Mouse (Mus musculus): ENCODE measurements at regions not wholly inside any gene's neighbourhood (a gene's known extent, or its start where the extent isn't known, plus 50 kb on each side); places are given as distances from the start of the nearest gene placed in this dataset.

DNA sequence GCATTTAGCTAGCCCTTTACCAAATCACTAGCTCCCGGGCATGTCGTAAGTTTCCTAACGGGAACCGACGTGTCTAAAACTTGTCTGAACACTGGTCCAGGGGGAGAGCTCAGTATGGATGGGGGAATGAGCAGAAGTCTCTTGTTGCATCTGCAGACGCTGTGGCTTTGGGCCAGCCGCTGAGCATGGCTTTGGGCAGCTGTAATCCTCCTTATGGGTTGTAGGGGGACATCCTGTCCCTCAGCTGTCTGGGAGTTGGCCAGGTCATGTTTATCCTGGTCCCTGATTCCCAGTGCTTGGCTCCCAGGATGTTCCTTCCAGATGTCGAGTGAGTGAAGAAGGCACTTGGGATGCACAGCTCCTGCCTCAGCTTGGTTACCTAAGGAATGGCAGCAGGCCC, 71.4 kb upstream of the Stx16 start:
- 89% methylated on average over 8 of the region's 8 CpGs for WGBS
- Histone ChIP-seq H3K4me3 (replicated peaks) (no peak overlapping the region), H3K4me2 (no peak overlapping the region), H3K4me1 (peaks cover 15% of the 10 kb centered on the region), H3K27ac (replicated peaks) (no peak overlapping the region), H3K27me3 (replicated peaks) (no peaks in the 10 kb centered on the region), H3K36me3 (no peaks in the 10 kb centered on the region), H3K9ac (replicated peaks) (no peak overlapping the region), H3K9me3 (replicated peaks) (0 out of 2 replicates have a peak, but pooled peaks cover 5% of the 10 kb centered on the region)
- no peak for ATAC-seq (ENCODE audit: low FRiP score)

DNA sequence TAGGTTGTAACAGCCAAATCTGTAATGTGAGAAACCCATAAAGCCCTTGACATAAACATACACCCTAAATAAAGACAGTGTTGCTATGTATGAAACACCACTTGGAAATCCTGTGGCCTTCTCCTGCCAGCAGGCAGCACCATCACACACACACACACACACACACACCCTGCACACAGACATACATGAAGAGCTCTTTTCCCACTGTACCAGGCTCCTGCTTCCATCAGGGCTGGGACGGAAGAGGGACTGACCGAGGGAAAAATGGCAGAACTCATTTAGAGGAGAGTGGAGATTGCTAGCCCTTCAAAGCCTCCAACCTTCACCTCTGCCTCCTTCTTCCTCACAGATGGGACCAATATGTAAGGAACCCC, 68.1 kb upstream of the Stx16 start:
- 0 out of 2 replicates have a peak, but pooled peaks cover 5% of the 10 kb centered on the region for H3K9me3 ChIP-seq (replicated peaks)
- no peak for ATAC-seq (ENCODE audit: low FRiP score)
- H3K4me3 ChIP-seq (replicated peaks) = no peak overlapping the region
- H3K4me1 ChIP-seq = peaks cover 17% of the 10 kb centered on the region
- H3K4me2 ChIP-seq = no peak overlapping the region
- H3K27me3 ChIP-seq (replicated peaks) = no peaks in the 10 kb centered on the region
- no peak overlapping the region for H3K9ac ChIP-seq (replicated peaks)
- H3K27ac ChIP-seq (replicated peaks) = peak overlapping the region; percentile 68
- WGBS = 49% methylated on average over 2 of the region's 2 CpGs
- no peaks in the 10 kb centered on the region for H3K36me3 ChIP-seq

DNA sequence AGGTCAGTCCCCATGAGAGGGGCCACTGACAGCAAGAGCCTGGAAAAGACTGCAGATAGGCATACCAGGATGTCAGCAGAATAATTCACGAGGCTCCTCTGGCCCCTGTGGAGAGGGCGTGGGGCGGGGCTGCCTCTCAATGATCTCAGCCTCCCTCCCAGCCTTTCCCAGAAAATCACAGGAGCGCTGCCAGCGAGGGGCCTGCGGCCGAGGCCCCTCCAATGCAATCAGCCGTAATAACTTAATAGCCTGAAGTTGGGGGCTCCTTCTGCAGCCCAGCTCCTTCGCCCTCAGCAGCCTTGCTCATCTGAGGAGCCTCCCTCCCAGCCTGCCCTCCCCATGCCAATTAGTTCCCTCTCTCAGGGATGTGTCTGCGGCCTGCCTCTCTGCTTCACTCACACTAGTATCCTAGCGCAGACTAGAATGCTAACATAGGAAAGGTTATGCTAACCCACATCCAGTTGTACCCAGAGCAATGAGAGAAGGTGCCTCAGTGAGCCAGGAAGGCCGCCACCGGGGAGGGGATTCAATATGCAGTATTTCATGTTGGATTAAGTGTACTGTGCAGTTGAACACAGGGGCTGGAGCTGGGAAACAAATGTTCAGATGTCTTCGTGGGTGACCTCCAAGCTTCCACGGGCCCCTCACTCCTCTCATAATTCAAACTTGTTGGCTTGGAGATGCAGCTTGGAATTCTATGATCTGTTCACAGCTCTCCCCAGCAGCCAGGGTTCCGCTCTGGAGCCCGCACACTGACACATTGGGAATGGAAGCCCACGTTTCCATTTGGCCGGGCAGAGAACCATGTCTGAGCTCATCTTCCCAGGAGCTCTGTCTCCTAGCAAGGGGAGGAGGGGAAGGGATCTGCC, 67.5 kb upstream of the Stx16 start:
- H3K4me3 ChIP-seq (replicated peaks) = no peak overlapping the region
- H3K4me1 ChIP-seq = peaks cover 17% of the 10 kb centered on the region
- H3K27me3 ChIP-seq (replicated peaks) = no peaks in the 10 kb centered on the region
- H3K4me2 ChIP-seq = no peak overlapping the region
- 0 out of 2 replicates have a peak, but pooled peaks cover 3% of the 10 kb centered on the region for H3K9me3 ChIP-seq (replicated peaks)
- 16% methylated on average over 19 of the region's 19 CpGs for WGBS
- no peak overlapping the region for H3K9ac ChIP-seq (replicated peaks)
- H3K36me3 ChIP-seq = no peaks in the 10 kb centered on the region
- peak overlapping the region; percentile 68 for H3K27ac ChIP-seq (replicated peaks)
- peak; percentile 60; the same call in 1 of the 2 replicates for ATAC-seq (ENCODE audit: low FRiP score)

DNA sequence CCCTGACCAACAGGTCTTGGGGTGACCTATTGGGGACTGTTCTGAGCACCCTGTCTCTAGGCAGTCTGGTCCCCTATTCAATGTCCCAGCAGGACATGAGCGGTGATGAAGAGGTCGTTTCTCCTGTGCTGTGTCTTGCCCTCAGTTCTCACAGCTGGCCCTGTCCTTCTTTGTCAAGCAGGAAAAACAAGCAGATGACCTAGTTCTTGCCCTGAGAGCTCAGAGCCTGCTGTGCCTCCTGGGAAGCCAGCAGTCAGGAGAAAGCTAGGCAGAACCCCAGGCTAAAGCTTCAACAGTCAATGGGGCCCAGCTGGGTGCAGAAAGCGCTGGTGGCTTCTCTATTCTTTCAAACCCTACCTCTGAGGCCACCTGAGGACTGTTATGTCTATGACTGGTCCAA, 66.1 kb upstream of the Stx16 start:
- H3K27me3 ChIP-seq (replicated peaks) = no peaks in the 10 kb centered on the region
- H3K4me2 ChIP-seq = no peak overlapping the region
- peaks cover 17% of the 10 kb centered on the region for H3K4me1 ChIP-seq
- 65% methylated on average over 3 of the region's 3 CpGs for WGBS
- H3K4me3 ChIP-seq (replicated peaks) = no peak overlapping the region
- no peak overlapping the region for H3K27ac ChIP-seq (replicated peaks)
- H3K9ac ChIP-seq (replicated peaks) = no peak overlapping the region
- ATAC-seq (ENCODE audit: low FRiP score) = no peak
- no peaks in the 10 kb centered on the region for H3K36me3 ChIP-seq
- no peaks in the 10 kb centered on the region for H3K9me3 ChIP-seq (replicated peaks)

DNA sequence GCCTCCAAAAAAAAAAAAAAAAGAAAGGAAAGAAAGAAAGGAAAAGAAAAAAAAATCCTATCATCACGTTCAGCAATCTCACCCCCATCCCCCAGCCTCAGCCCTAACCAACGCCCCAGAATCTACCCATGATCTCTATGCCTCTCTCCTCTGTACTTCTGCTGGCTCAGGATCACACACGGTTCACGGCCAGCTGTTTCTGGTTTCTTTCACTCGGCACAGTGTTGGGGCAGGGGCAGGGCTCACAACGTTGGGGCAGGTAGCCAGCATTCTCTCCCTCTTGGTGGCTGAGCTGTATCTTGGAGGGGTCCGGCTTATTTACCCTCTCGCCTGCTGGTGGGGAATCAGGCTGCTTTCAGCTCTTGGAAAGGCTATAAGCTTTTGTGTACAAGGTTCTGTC, 64.7 kb upstream of the Stx16 start:
- no peaks in the 10 kb centered on the region for H3K36me3 ChIP-seq
- H3K9ac ChIP-seq (replicated peaks) = no peak overlapping the region
- ATAC-seq (ENCODE audit: low FRiP score) = no peak
- H3K27me3 ChIP-seq (replicated peaks) = no peaks in the 10 kb centered on the region
- 62% methylated on average over 8 of the region's 8 CpGs for WGBS
- H3K4me2 ChIP-seq = no peak overlapping the region
- no peak overlapping the region for H3K27ac ChIP-seq (replicated peaks)
- no peak overlapping the region for H3K4me3 ChIP-seq (replicated peaks)
- peaks cover 17% of the 10 kb centered on the region for H3K4me1 ChIP-seq
- no peaks in the 10 kb centered on the region for H3K9me3 ChIP-seq (replicated peaks)

DNA sequence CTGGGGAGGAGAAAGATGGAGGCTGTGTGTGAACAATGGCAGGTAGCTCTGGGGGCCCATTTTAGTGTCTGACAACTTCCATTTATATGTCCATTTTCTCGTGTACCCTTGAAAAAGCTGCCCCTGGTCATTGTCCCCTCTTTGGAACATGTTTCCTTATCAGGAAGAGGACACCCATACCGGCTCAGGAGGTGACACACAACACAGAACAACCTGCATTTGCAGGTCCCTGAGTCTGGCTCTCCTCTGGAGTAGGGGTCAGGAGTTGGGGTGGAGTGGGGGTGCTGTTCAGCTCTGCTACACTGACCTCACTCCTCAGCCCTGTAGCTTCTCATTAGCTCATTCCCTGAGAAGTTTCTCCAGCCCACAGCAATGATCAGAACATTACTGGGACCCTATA, 61.7 kb upstream of the Stx16 start:
- WGBS = 62% methylated on average over 2 of the region's 2 CpGs
- no peak overlapping the region for H3K27ac ChIP-seq (replicated peaks)
- no peak overlapping the region for H3K4me3 ChIP-seq (replicated peaks)
- no peak overlapping the region for H3K9ac ChIP-seq (replicated peaks)
- no peaks in the 10 kb centered on the region for H3K9me3 ChIP-seq (replicated peaks)
- no peak overlapping the region for H3K4me2 ChIP-seq
- H3K36me3 ChIP-seq = no peaks in the 10 kb centered on the region
- H3K4me1 ChIP-seq = peaks cover 2% of the 10 kb centered on the region; the same call in 1 of the 2 replicates
- ATAC-seq (ENCODE audit: low FRiP score) = no peak
- H3K27me3 ChIP-seq (replicated peaks) = no peaks in the 10 kb centered on the region

DNA sequence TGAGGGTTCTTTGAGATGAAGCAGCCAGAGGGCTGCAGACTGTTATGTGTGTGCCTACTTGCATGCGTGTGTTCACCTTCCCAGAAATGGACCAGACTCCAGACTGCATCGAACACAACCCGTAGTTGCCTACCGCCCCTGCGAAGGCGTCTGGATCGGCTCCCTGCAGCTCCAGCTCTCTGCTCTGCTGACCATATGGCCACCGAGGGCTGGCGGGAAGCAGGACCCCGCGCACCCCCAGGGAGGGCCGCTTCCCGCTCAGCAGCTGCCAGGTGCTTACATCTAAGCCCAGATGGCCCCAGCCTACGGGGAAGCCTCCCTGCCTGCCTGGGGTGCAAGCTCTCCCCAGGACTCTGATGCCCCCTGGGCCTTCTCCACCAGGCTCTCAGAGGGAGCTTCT, 60.8 kb upstream of the Stx16 start:
- Histone ChIP-seq H3K27ac (replicated peaks) (no peak overlapping the region), H3K9me3 (replicated peaks) (no peaks in the 10 kb centered on the region), H3K4me1 (peaks cover 2% of the 10 kb centered on the region; the same call in 1 of the 2 replicates), H3K4me2 (no peak overlapping the region), H3K9ac (replicated peaks) (no peak overlapping the region), H3K36me3 (no peaks in the 10 kb centered on the region), H3K4me3 (replicated peaks) (no peak overlapping the region), H3K27me3 (replicated peaks) (no peaks in the 10 kb centered on the region)
- no peak for ATAC-seq (ENCODE audit: low FRiP score)
- WGBS = 57% methylated on average over 14 of the region's 14 CpGs

DNA sequence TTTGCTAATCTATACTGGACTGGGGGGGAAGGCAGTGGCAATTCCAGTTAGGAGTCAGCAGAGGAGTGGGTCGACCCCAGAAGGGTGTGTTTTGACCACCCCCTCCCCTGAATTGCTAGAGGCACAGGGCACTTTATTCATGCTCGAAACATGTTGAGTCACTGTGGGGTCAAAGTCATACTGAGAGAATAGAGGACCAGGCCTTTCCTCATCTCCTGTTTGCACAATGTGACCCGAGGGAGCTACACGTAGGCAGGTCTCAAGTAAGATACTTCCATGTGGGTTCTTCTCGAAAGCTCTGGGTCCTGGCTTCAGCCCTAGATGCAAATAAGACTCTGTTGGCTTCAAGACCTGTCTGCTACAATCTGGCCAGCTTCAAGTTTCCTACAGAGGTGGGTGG, 60.0 kb upstream of the Stx16 start:
- no peak for ATAC-seq (ENCODE audit: low FRiP score)
- Histone ChIP-seq H3K4me1 (peaks cover 2% of the 10 kb centered on the region; the same call in 1 of the 2 replicates), H3K4me3 (replicated peaks) (no peak overlapping the region), H3K9me3 (replicated peaks) (no peaks in the 10 kb centered on the region), H3K9ac (replicated peaks) (no peak overlapping the region), H3K36me3 (no peaks in the 10 kb centered on the region), H3K27ac (replicated peaks) (no peak overlapping the region), H3K27me3 (replicated peaks) (no peaks in the 10 kb centered on the region), H3K4me2 (no peak overlapping the region)
- WGBS = 92% methylated on average over 5 of the region's 5 CpGs

DNA sequence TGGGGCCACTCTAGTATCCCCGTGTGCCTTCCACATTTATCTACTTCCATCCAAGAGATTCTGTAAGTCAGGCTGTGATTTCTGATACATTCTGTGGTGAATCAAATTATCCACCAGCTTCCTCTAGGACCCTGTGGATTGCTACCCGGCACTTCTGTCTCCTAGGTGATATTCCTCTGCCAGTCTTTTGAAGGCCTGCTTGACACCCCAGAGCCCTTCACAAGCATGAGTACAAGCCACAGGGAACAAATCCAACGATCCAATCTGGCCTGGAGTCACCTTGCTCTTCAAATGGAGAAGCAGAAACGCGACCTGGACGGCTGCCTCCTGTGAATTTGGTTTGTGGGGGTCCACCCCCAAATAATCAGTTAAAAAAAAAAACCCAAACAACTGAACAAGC, 59.1 kb upstream of the Stx16 start:
- H3K4me2 ChIP-seq = no peak overlapping the region
- no peak for ATAC-seq (ENCODE audit: low FRiP score)

DNA sequence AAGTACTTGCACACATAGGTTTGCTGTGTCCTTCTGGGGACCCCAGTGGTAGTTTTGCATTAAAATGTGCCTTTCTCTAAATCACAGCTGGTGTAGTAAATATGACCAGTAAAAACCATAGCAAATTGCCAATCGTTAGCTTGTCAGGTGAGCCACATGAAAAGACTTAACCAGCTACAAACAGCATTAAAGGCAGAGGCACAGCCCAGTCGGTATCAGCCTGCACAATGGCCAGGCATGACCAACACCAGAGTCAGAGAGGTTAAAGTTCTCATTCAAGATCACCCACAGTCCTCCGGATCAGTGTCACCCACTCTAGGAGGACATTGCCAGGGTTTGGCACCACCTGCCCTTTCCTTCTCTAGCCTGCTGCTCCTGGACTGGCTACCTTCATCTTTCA, 58.5 kb upstream of the Stx16 start:
- Histone ChIP-seq H3K4me3 (replicated peaks) (no peak overlapping the region), H3K9ac (replicated peaks) (no peak overlapping the region), H3K9me3 (replicated peaks) (no peaks in the 10 kb centered on the region)

More for the DNA sequence above, 59.1 kb upstream of the Stx16 start:
- Histone ChIP-seq H3K27me3 (replicated peaks) (no peaks in the 10 kb centered on the region), H3K4me3 (replicated peaks) (no peak overlapping the region), H3K4me1 (no peaks in the 10 kb centered on the region), H3K27ac (replicated peaks) (no peak overlapping the region), H3K36me3 (no peaks in the 10 kb centered on the region), H3K9me3 (replicated peaks) (no peaks in the 10 kb centered on the region), H3K9ac (replicated peaks) (no peak overlapping the region)
- 63% methylated on average over 6 of the region's 6 CpGs for WGBS

DNA sequence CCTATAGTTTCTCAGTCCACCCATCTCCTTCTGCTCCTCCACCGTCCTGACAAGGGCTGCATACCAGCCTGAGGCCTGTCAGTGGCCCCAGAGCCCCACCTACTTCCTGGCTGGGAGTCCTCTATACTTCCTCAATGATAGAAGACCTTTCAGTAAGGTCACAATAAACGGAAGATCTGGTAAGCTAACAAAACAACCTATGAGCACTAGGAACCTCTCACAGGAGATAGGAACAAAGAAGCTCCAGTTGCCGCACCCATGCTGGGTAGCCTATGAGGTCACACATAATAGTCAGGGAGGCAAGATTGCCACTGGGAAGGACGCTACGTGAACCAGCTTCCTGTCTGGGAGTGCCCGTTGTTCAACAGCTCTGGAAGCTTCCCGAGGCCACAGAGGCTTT, 58.1 kb upstream of the Stx16 start:
- no peak overlapping the region for H3K4me3 ChIP-seq (replicated peaks)
- no peaks in the 10 kb centered on the region for H3K36me3 ChIP-seq
- WGBS = 74% methylated on average over 7 of the region's 7 CpGs
- H3K4me1 ChIP-seq = no peaks in the 10 kb centered on the region
- no peaks in the 10 kb centered on the region for H3K9me3 ChIP-seq (replicated peaks)
- no peak overlapping the region for H3K27ac ChIP-seq (replicated peaks)
- H3K27me3 ChIP-seq (replicated peaks) = no peaks in the 10 kb centered on the region
- no peak overlapping the region for H3K9ac ChIP-seq (replicated peaks)
- H3K4me2 ChIP-seq = no peak overlapping the region
- no peak for ATAC-seq (ENCODE audit: low FRiP score)

More for the DNA sequence above, 58.5 kb upstream of the Stx16 start:
- no peaks in the 10 kb centered on the region for H3K36me3 ChIP-seq
- H3K4me2 ChIP-seq = no peak overlapping the region
- H3K4me1 ChIP-seq = no peaks in the 10 kb centered on the region
- no peak for ATAC-seq (ENCODE audit: low FRiP score)
- no peak overlapping the region for H3K27ac ChIP-seq (replicated peaks)
- H3K27me3 ChIP-seq (replicated peaks) = no peaks in the 10 kb centered on the region
- 57% methylated on average over 3 of the region's 3 CpGs for WGBS

DNA sequence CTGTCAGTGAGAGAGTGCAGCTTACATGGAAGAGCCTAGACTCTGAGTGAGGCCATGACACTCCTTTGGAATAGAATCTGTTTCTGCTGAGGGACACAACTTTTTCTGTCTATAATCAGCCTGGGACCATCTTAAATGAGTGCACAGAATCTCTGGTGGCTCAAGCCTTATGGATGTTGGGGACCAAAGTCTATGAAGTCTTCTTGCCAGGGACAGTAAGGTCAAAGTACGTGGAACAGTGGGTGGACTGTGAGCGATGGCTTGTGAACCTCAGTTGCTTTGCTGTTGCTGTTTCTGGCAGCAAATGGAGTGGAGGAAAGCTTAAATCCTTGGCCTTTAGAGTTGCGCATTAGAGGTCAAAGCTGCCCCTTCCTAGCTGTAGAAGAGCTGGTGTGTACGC, 57.1 kb upstream of the Stx16 start:
- over 99% methylated on average over 4 of the region's 4 CpGs for WGBS
- Histone ChIP-seq H3K27ac (replicated peaks) (no peak overlapping the region), H3K4me1 (no peaks in the 10 kb centered on the region), H3K4me2 (no peak overlapping the region), H3K9me3 (replicated peaks) (no peaks in the 10 kb centered on the region), H3K36me3 (no peaks in the 10 kb centered on the region), H3K9ac (replicated peaks) (no peak overlapping the region), H3K4me3 (replicated peaks) (no peak overlapping the region), H3K27me3 (replicated peaks) (no peaks in the 10 kb centered on the region)
- ATAC-seq (ENCODE audit: low FRiP score) = no peak
